Mouse (Mus musculus): ENCODE measurements around the gene Fntb.

- no peak for TF ChIP-seq POLR2AphosphoS5 (IDR thresholded peaks at IDR 0.05; ENCODE audit: borderline replicate concordance, low read depth, low read length)
- no peak for TF ChIP-seq CTCF (IDR thresholded peaks at IDR 0.05 in 2 of 3, conservative IDR thresholded peaks at IDR 0.05 in 1 of 3; ENCODE audit: control insufficient read depth in 1 of 3, insufficient read depth in 1 of 3, low read depth in 2 of 3, low read length in 3 of 3, poor library complexity in 1 of 3, severe bottlenecking in 1 of 3)
- TF ChIP-seq MAX (IDR thresholded peaks at IDR 0.05; ENCODE audit: low read length) = no peak
- no peak for TF ChIP-seq USF1 (IDR thresholded peaks at IDR 0.05; ENCODE audit: low read depth, low read length)
- no peak for TF ChIP-seq MYC (IDR thresholded peaks at IDR 0.05; ENCODE audit: low read depth, low read length)
- no peak for TF ChIP-seq MEF2A (IDR thresholded peaks at IDR 0.05; ENCODE audit: extremely low read depth, insufficient replicate concordance, low read depth, low read length, poor library complexity, severe bottlenecking)
- no peak for TF ChIP-seq ZC3H11A (IDR thresholded peaks at IDR 0.05; ENCODE audit: low read depth, low read length)
- no peak for TF ChIP-seq CHD1 (IDR thresholded peaks at IDR 0.05; ENCODE audit: low read depth, low read length)
- no peak for TF ChIP-seq POLR2A (IDR thresholded peaks at IDR 0.05; ENCODE audit: control insufficient read depth in 1 of 2, insufficient read depth in 1 of 2, low read depth in 1 of 2, low read length in 2 of 2, poor library complexity in 1 of 2)
- TF ChIP-seq EP300 (IDR thresholded peaks at IDR 0.05; ENCODE audit: low read depth in 1 of 2, low read length in 2 of 2) = no peak
Measured at GRCm38 (mm10) chr12:76874826-76875225, 109.4 kb downstream of the Fntb start.
